Mouse (Mus musculus): ENCODE data around the gene Rab25. TPM values are rescaled to one million over a fixed set of nuclear protein-coding genes. Genes with fewer than 3 reads are reported as not detected.
A peak's percentile ranks its signal among the peaks of the same experiment; 100 is the strongest.

Gene Rab25
- polyA plus RNA-seq, 1 experiment from 2014 or later = 22.1 TPM

DNA sequence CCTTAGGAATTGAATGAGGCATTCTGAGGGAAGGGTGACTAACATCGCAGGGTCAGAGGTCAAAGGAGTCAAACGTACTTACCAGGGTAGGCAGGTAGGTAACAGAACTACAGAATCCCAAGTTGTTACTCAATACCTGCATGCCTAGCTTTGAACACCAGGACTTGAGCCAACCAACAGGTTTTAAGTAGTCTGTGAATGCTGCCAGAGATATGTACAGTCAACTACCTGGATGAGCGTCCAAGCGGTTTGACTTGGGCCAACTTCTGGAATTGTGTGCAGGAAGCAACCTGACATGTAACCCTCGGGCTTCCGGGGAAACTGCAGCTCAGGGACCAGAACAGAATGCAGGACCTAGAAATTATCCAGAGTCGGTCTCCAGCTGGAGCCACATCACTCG is 25.1 kb downstream of the Rab25 start:
- Histone ChIP-seq H3K9ac (no peak overlapping the region), H3K9me3 (ENCODE audit: low read depth, low read length) (no peaks in the 10 kb centered on the region), H3K4me2 (no peak overlapping the region), H3K27me3 (ENCODE audit: insufficient read depth, low read length) (no peaks in the 10 kb centered on the region), H3K27ac (ENCODE audit: low read depth) (no peak overlapping the region), H3K36me3 (ENCODE audit: insufficient read depth) (peaks cover 21% of the 10 kb centered on the region), H3K4me1 (ENCODE audit: insufficient read depth) (0 out of 2 replicates have a peak, but pooled peaks cover 2% of the 10 kb centered on the region), H3K4me3 (ENCODE audit: low read depth, low read length) (no peak overlapping the region)
- DNase-seq = no peak
- ATAC-seq (ENCODE audit: insufficient read depth) = no peak
- no peak for TF ChIP-seq CTCF (IDR thresholded peaks at IDR 0.05; ENCODE audit: low read depth)
- WGBS = 80% methylated on average over 8 of the region's 8 CpGs

DNA sequence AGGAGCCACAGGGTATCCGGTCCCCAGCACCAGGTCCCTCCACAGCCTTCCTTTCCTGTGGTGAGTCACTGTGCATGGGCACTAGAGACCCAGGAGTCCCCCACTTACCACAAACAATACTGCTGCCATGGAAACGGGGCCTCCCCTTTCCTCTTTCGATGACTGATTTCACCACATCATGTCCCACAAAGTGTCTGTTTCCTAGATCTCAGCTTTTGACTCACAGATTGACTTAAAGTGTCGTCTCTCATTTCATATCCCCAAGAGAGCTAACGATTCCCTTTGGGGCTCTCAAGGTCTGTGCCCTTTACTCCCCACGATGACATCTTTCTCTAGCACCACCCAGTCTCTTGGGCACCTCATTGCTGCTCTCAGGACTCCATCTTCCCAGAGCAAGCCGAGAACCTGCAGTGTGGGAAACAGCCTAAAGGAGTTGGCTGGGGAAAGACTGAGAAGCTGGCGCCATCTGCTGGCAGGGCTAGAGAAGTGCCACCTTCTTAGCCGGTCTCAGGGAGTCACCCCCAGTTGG is 26.2 kb downstream of the Rab25 start:
- Histone ChIP-seq H3K27me3 (ENCODE audit: insufficient read depth, low read length) (no peaks in the 10 kb centered on the region), H3K4me1 (ENCODE audit: insufficient read depth) (0 out of 2 replicates have a peak, but pooled peaks cover 2% of the 10 kb centered on the region), H3K4me3 (ENCODE audit: low read depth, low read length) (no peak overlapping the region), H3K9me3 (ENCODE audit: low read depth, low read length) (no peaks in the 10 kb centered on the region), H3K9ac (no peak overlapping the region), H3K4me2 (no peak overlapping the region), H3K27ac (ENCODE audit: low read depth) (no peak overlapping the region), H3K36me3 (ENCODE audit: insufficient read depth) (peaks cover 21% of the 10 kb centered on the region)
- WGBS = 33% methylated on average over 9 of the region's 9 CpGs
- DNase-seq (peak; percentile 88), ATAC-seq (ENCODE audit: insufficient read depth) (peak; percentile 23; the same call in 1 of the 2 replicates)
- TF ChIP-seq CTCF (IDR thresholded peaks at IDR 0.05; ENCODE audit: low read depth) = peak; percentile 97

DNA sequence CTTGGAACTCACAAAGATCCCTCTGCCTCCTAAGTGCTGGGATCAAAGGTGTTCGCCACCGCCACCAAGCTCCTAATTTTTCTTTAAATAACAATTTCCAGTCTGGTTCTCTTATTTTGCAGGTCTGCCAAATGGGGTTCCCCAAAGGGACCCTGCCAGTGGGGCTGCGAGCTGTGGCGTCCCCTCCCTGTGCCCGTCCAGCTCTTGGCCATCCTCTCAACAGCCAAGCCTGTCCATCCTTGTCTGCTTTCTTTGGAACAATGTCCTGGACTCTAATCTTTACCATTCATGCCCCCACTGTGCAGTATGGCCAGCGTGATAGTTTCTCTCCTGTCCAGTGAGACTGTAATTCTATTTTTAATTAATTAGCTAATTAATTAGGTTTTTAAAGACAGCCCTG is 26.9 kb downstream of the Rab25 start:
- H3K27ac ChIP-seq (ENCODE audit: low read depth) = no peak overlapping the region
- H3K9ac ChIP-seq = no peak overlapping the region
- no peaks in the 10 kb centered on the region for H3K9me3 ChIP-seq (ENCODE audit: low read depth, low read length)
- no peak overlapping the region for H3K4me2 ChIP-seq
- H3K4me1 ChIP-seq (ENCODE audit: insufficient read depth) = 0 out of 2 replicates have a peak, but pooled peaks cover 2% of the 10 kb centered on the region
- WGBS = 88% methylated on average over 6 of the region's 6 CpGs
- no peak overlapping the region for H3K4me3 ChIP-seq (ENCODE audit: low read depth, low read length)
- DNase-seq (no peak), ATAC-seq (ENCODE audit: insufficient read depth) (no peak)
- H3K36me3 ChIP-seq (ENCODE audit: insufficient read depth) = peaks cover 21% of the 10 kb centered on the region
- no peak for TF ChIP-seq CTCF (IDR thresholded peaks at IDR 0.05; ENCODE audit: low read depth)
- no peaks in the 10 kb centered on the region for H3K27me3 ChIP-seq (ENCODE audit: insufficient read depth, low read length)

DNA sequence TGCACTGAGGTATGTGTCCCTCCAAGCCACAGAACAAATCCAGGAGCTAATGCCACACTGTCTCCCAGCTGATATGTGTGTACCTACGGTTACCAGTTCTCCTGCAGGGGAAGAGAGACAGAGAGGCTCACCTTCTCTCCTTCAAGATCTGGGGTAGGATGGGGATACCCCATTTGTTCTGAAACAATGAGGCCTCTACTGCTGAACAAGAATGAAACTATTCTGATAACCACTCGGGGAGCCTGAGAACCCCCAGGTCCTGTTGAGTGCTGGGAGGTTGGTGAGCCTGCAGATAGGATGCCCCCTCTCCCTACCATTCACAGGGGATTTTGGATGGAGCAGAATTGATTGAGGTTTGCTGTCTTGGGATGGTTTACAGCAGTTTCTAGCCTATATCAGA is 28.0 kb downstream of the Rab25 start:
- H3K27ac ChIP-seq (ENCODE audit: low read depth) = no peak overlapping the region
- ATAC-seq (ENCODE audit: insufficient read depth) (no peak), DNase-seq (no peak)
- H3K4me2 ChIP-seq = no peak overlapping the region
- H3K9me3 ChIP-seq (ENCODE audit: low read depth, low read length) = no peaks in the 10 kb centered on the region
- H3K4me1 ChIP-seq (ENCODE audit: insufficient read depth) = peaks cover 1% of the 10 kb centered on the region; the same call in 1 of the 2 replicates
- H3K9ac ChIP-seq = no peak overlapping the region
- H3K4me3 ChIP-seq (ENCODE audit: low read depth, low read length) = no peak overlapping the region
- peaks cover 17% of the 10 kb centered on the region for H3K36me3 ChIP-seq (ENCODE audit: insufficient read depth)
- TF ChIP-seq CTCF (IDR thresholded peaks at IDR 0.05; ENCODE audit: low read depth) = no peak
- 63% methylated on average over 2 of the region's 2 CpGs for WGBS
- H3K27me3 ChIP-seq (ENCODE audit: insufficient read depth, low read length) = no peaks in the 10 kb centered on the region

DNA sequence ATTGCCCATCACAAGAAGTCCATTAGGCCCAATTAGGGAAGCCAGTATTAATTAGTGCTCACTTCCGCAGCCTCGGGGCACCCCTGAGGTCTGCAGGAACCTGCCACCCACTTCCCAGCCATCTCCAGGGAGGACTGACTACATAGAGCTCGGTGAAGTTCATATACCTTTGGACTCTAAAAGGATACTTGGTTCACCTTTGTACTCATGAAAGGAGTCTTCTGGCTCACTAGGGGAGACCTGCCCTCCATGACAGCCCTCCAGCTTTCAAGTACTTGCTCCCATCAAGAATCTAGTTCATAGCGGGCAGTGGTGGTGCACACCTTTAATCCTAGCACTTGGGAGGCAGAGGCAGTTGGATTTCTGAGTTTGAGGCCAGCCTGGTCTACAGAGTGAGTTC is 29.7 kb downstream of the Rab25 start:
- Histone ChIP-seq H3K4me2 (no peak overlapping the region), H3K27me3 (ENCODE audit: insufficient read depth, low read length) (no peaks in the 10 kb centered on the region), H3K27ac (ENCODE audit: low read depth) (no peak overlapping the region), H3K9ac (no peak overlapping the region), H3K4me3 (ENCODE audit: low read depth, low read length) (no peak overlapping the region), H3K36me3 (ENCODE audit: insufficient read depth) (peaks cover 4% of the 10 kb centered on the region; the same call in 1 of the 2 replicates), H3K4me1 (ENCODE audit: insufficient read depth) (peaks cover 15% of the 10 kb centered on the region), H3K9me3 (ENCODE audit: low read depth, low read length) (no peaks in the 10 kb centered on the region)
- TF ChIP-seq CTCF (IDR thresholded peaks at IDR 0.05; ENCODE audit: low read depth) = no peak
- DNase-seq (no peak), ATAC-seq (ENCODE audit: insufficient read depth) (no peak)
- 89% methylated on average over 4 of the region's 4 CpGs for WGBS

DNA sequence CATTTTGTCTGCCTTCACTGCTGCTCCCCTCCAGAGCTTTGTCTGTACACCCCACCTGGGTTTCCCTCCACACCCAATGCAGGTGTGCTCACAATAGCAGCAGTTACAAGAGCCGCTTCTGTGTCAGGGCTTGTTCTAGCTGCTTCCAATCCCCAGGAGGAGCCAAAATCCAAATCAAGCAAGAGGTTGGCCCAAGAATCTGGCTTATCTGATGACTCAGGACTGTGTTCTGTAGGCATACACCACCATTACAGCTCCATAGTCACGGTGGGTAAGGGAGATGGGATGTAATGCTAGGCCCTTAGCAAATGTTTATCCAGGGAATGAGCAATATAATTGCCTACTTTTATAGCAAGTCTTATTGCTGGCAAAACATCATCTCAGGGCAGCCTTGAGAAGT is 31.7 kb downstream of the Rab25 start:
- Histone ChIP-seq H3K27me3 (ENCODE audit: insufficient read depth, low read length) (no peaks in the 10 kb centered on the region), H3K4me3 (ENCODE audit: low read depth, low read length) (no peak overlapping the region), H3K4me1 (ENCODE audit: insufficient read depth) (peaks cover 18% of the 10 kb centered on the region), H3K9ac (no peak overlapping the region), H3K36me3 (ENCODE audit: insufficient read depth) (no peaks in the 10 kb centered on the region), H3K27ac (ENCODE audit: low read depth) (no peak overlapping the region), H3K9me3 (ENCODE audit: low read depth, low read length) (no peaks in the 10 kb centered on the region), H3K4me2 (no peak overlapping the region)
- DNase-seq = no peak
- no peak for ATAC-seq (ENCODE audit: insufficient read depth)
- no peak for TF ChIP-seq CTCF (IDR thresholded peaks at IDR 0.05; ENCODE audit: low read depth)
- WGBS = 79% methylated on average over 2 of the region's 2 CpGs

DNA sequence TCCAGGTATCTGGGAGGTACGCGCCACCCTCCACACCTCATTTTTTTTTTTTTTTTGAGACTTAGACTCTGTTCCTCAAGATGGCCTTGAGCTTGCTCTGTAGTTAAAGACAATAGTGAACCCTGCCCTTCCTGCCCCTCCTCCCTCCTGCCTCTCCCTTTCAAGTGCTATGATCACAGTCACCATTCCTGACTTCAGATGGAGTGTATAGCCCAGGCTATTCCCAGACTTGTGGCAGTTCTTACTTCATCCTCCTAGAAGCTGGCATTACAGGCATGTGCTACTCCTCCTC is 33.1 kb downstream of the Rab25 start:
- WGBS = 97% methylated on average over 2 of the region's 2 CpGs
- H3K9me3 ChIP-seq (ENCODE audit: low read depth, low read length) = no peaks in the 10 kb centered on the region
- no peaks in the 10 kb centered on the region for H3K27me3 ChIP-seq (ENCODE audit: insufficient read depth, low read length)
- H3K4me2 ChIP-seq = no peak overlapping the region
- no peak overlapping the region for H3K27ac ChIP-seq (ENCODE audit: low read depth)
- no peak for ATAC-seq (ENCODE audit: insufficient read depth)
- peaks cover 24% of the 10 kb centered on the region for H3K4me1 ChIP-seq (ENCODE audit: insufficient read depth)
- H3K9ac ChIP-seq = no peak overlapping the region
- H3K36me3 ChIP-seq (ENCODE audit: insufficient read depth) = no peaks in the 10 kb centered on the region
- H3K4me3 ChIP-seq (ENCODE audit: low read depth, low read length) = no peak overlapping the region
- no peak for DNase-seq
- TF ChIP-seq CTCF (IDR thresholded peaks at IDR 0.05; ENCODE audit: low read depth) = no peak

Data from lung, embryonic 14.5 days (tissue).